Mouse (Mus musculus): ENCODE measurements at regions not wholly inside any gene's neighbourhood (a gene's known extent, or its start where the extent isn't known, plus 50 kb on each side); places are given as distances from the start of the nearest gene placed in this dataset.
"Not testable (repeated sequence)": the region's sequence is repeated elsewhere in the genome, so short reads cannot be mapped to it uniquely, and the experiment has no call there.

- H3K27me3 ChIP-seq (ENCODE audit: control insufficient read depth, insufficient read depth, low read length) = no peaks in the 10 kb centered on the region
- no peak for ATAC-seq (ENCODE audit: insufficient number of reproducible peaks, insufficient read depth, low FRiP score, low read depth)
- no peak overlapping the region for H3K4me3 ChIP-seq (ENCODE audit: low read depth, low read length)
- H3K4me2 ChIP-seq (replicated peaks; ENCODE audit: low read depth, low read length) = no peak overlapping the region
- H3K27ac ChIP-seq (ENCODE audit: low read length) = no peak overlapping the region
- WGBS = 31% methylated on average over 4 of the region's 4 CpGs
- H3K9me3 ChIP-seq (ENCODE audit: control insufficient read depth, low read depth, low read length) = no peaks in the 10 kb centered on the region
- no peaks in the 10 kb centered on the region for H3K4me1 ChIP-seq (ENCODE audit: control insufficient read depth, insufficient read depth, low read length)
- H3K9ac ChIP-seq (replicated peaks; ENCODE audit: low read depth, low read length) = no peak overlapping the region
- no peaks in the 10 kb centered on the region for H3K36me3 ChIP-seq (ENCODE audit: control insufficient read depth, insufficient read depth, low read length)
These were observed 204.1 kb upstream of the Zfp804a start for GRCm38 (mm10) chr2:81848836-81849410.

- Histone ChIP-seq H3K36me3 (ENCODE audit: control insufficient read depth, insufficient read depth, low read length) (no peaks in the 10 kb centered on the region), H3K27ac (ENCODE audit: low read length) (no peak overlapping the region), H3K9me3 (ENCODE audit: control insufficient read depth, low read depth, low read length) (no peaks in the 10 kb centered on the region), H3K4me1 (ENCODE audit: control insufficient read depth, insufficient read depth, low read length) (no peaks in the 10 kb centered on the region), H3K9ac (replicated peaks; ENCODE audit: low read depth, low read length) (no peak overlapping the region), H3K4me2 (replicated peaks; ENCODE audit: low read depth, low read length) (no peak overlapping the region), H3K27me3 (ENCODE audit: control insufficient read depth, insufficient read depth, low read length) (no peaks in the 10 kb centered on the region), H3K4me3 (ENCODE audit: low read depth, low read length) (no peak overlapping the region)
- ATAC-seq (ENCODE audit: insufficient number of reproducible peaks, insufficient read depth, low FRiP score, low read depth) = no peak
- 41% methylated on average over 4 of the region's 4 CpGs for WGBS
These were observed 203.1 kb upstream of the Zfp804a start for GRCm38 (mm10) chr2:81849927-81850326.

- Histone ChIP-seq H3K27me3 (ENCODE audit: control insufficient read depth, insufficient read depth, low read length) (no peaks in the 10 kb centered on the region), H3K9me3 (ENCODE audit: control insufficient read depth, low read depth, low read length) (no peaks in the 10 kb centered on the region), H3K4me2 (replicated peaks; ENCODE audit: low read depth, low read length) (no peak overlapping the region), H3K4me3 (ENCODE audit: low read depth, low read length) (no peak overlapping the region), H3K4me1 (ENCODE audit: control insufficient read depth, insufficient read depth, low read length) (no peaks in the 10 kb centered on the region), H3K36me3 (ENCODE audit: control insufficient read depth, insufficient read depth, low read length) (no peaks in the 10 kb centered on the region), H3K27ac (ENCODE audit: low read length) (no peak overlapping the region), H3K9ac (replicated peaks; ENCODE audit: low read depth, low read length) (no peak overlapping the region)
- WGBS = 67% methylated on average over 1 of the region's 1 CpGs
- ATAC-seq (ENCODE audit: insufficient number of reproducible peaks, insufficient read depth, low FRiP score, low read depth) = no peak
These were observed 167.6 kb upstream of the Zfp804a start for GRCm38 (mm10) chr2:81885438-81885837.

GRCm38 (mm10) chr2:81892570-81892969 lies 160.5 kb upstream of the Zfp804a start:
- H3K9me3 ChIP-seq (ENCODE audit: control insufficient read depth, low read depth, low read length); H3K36me3 ChIP-seq (ENCODE audit: control insufficient read depth, insufficient read depth, low read length); H3K4me1 ChIP-seq (ENCODE audit: control insufficient read depth, insufficient read depth, low read length); H3K4me2 ChIP-seq (replicated peaks; ENCODE audit: low read depth, low read length); H3K27me3 ChIP-seq (ENCODE audit: control insufficient read depth, insufficient read depth, low read length); H3K4me3 ChIP-seq (ENCODE audit: low read depth, low read length); H3K9ac ChIP-seq (replicated peaks; ENCODE audit: low read depth, low read length); H3K27ac ChIP-seq (ENCODE audit: low read length): not testable (repeated sequence)
- 0 out of 2 replicates have a peak, but pooled peaks have one; percentile 46 for ATAC-seq (ENCODE audit: insufficient number of reproducible peaks, insufficient read depth, low FRiP score, low read depth)
- 41% methylated on average over 7 of the region's 7 CpGs for WGBS

GRCm38 (mm10) chr2:81939360-81939759 lies 113.7 kb upstream of the Zfp804a start:
- ATAC-seq (ENCODE audit: insufficient number of reproducible peaks, insufficient read depth, low FRiP score, low read depth) = no peak
- no peak overlapping the region for H3K4me3 ChIP-seq (ENCODE audit: low read depth, low read length)
- H3K4me2 ChIP-seq (replicated peaks; ENCODE audit: low read depth, low read length) = no peak overlapping the region
- no peaks in the 10 kb centered on the region for H3K4me1 ChIP-seq (ENCODE audit: control insufficient read depth, insufficient read depth, low read length)
- H3K27ac ChIP-seq (ENCODE audit: low read length) = no peak overlapping the region
- H3K9me3 ChIP-seq (ENCODE audit: control insufficient read depth, low read depth, low read length) = no peaks in the 10 kb centered on the region
- H3K36me3 ChIP-seq (ENCODE audit: control insufficient read depth, insufficient read depth, low read length) = no peaks in the 10 kb centered on the region
- WGBS = 53% methylated on average over 3 of the region's 3 CpGs
- no peak overlapping the region for H3K9ac ChIP-seq (replicated peaks; ENCODE audit: low read depth, low read length)
- H3K27me3 ChIP-seq (ENCODE audit: control insufficient read depth, insufficient read depth, low read length) = no peaks in the 10 kb centered on the region

Data from stomach, embryonic 14.5 days (tissue).